Mouse (Mus musculus): ENCODE results near the gene Fam172a. TPM values are rescaled to one million over a fixed set of nuclear protein-coding genes. Genes with fewer than 3 reads are reported as not detected.

Gene Fam172a
- total and polyA plus RNA-seq, 3 experiments = 3.0 to 9.4 (median 8.5) TPM

- H3K27me3 ChIP-seq (ENCODE audit: control insufficient read depth, insufficient read depth, low read length) = no peaks in the 10 kb centered on the region
- TF ChIP-seq CTCF (IDR thresholded peaks at IDR 0.05) (no peak), EP300 (IDR thresholded peaks at IDR 0.05; ENCODE audit: insufficient read depth, low read depth, low read length) (no peak), POLR2A (IDR thresholded peaks at IDR 0.05; ENCODE audit: insufficient read depth, low read depth, low read length) (no peak)
These were observed 463.1 kb downstream of the Fam172a start for GRCm38 (mm10) chr13:78164941-78165340.

GRCm38 (mm10) chr13:78168166-78168565, 466.3 kb downstream of the Fam172a start:
- Histone ChIP-seq H3K79me2 (replicated peaks; ENCODE audit: control insufficient read depth, insufficient read depth, low read length) (no peaks in the 10 kb centered on the region), H3K27ac (no peak overlapping the region), H3K36me3 (ENCODE audit: control insufficient read depth, insufficient read depth, low read length) (no peaks in the 10 kb centered on the region), H3K4me3 (no peak overlapping the region), H3K4me1 (ENCODE audit: control insufficient read depth, insufficient read depth, low read length) (no peaks in the 10 kb centered on the region), H3K27me3 (ENCODE audit: control insufficient read depth, insufficient read depth, low read length) (peaks cover 4% of the 10 kb centered on the region), H3K9ac (ENCODE audit: low read depth, low read length) (no peak overlapping the region)
- intact Hi-C loops (cut with DNase I) = no loop called here
- DNase-seq = no peak
- WGBS = 63% methylated on average over 4 of the region's 4 CpGs
- TF ChIP-seq POLR2A (IDR thresholded peaks at IDR 0.05; ENCODE audit: insufficient read depth, low read depth, low read length) (no peak), CTCF (IDR thresholded peaks at IDR 0.05) (no peak), EP300 (IDR thresholded peaks at IDR 0.05; ENCODE audit: insufficient read depth, low read depth, low read length) (no peak)

More at GRCm38 (mm10) chr13:78164941-78165340, 463.1 kb downstream of the Fam172a start:
- H3K27ac ChIP-seq = no peak overlapping the region
- no peaks in the 10 kb centered on the region for H3K36me3 ChIP-seq (ENCODE audit: control insufficient read depth, insufficient read depth, low read length)
- H3K79me2 ChIP-seq (replicated peaks; ENCODE audit: control insufficient read depth, insufficient read depth, low read length) = no peaks in the 10 kb centered on the region
- no peak overlapping the region for H3K9ac ChIP-seq (ENCODE audit: low read depth, low read length)
- no peaks in the 10 kb centered on the region for H3K4me1 ChIP-seq (ENCODE audit: control insufficient read depth, insufficient read depth, low read length)
- intact Hi-C loops (cut with DNase I) = loop anchor here (5.0 kb wide), 1 partner anchor 32 kb away; the partner anchor contains the start of gene Nr2f1
- H3K4me3 ChIP-seq = no peak overlapping the region
- no peak for DNase-seq

- TF ChIP-seq POLR2A (IDR thresholded peaks at IDR 0.05; ENCODE audit: insufficient read depth, low read depth, low read length) (no peak), CTCF (IDR thresholded peaks at IDR 0.05) (no peak), EP300 (IDR thresholded peaks at IDR 0.05; ENCODE audit: insufficient read depth, low read depth, low read length) (no peak)
- Histone ChIP-seq H3K9ac (ENCODE audit: low read depth, low read length) (no peak overlapping the region), H3K79me2 (replicated peaks; ENCODE audit: control insufficient read depth, insufficient read depth, low read length) (no peaks in the 10 kb centered on the region), H3K4me3 (no peak overlapping the region), H3K36me3 (ENCODE audit: control insufficient read depth, insufficient read depth, low read length) (no peaks in the 10 kb centered on the region), H3K4me1 (ENCODE audit: control insufficient read depth, insufficient read depth, low read length) (no peaks in the 10 kb centered on the region), H3K27me3 (ENCODE audit: control insufficient read depth, insufficient read depth, low read length) (peaks cover 9% of the 10 kb centered on the region), H3K27ac (no peak overlapping the region)
- WGBS = 3% methylated on average over 15 of the region's 15 CpGs
- no peak for DNase-seq
- intact Hi-C loops (cut with DNase I) = no loop called here
These were observed 469.5 kb downstream of the Fam172a start for GRCm38 (mm10) chr13:78171320-78171719.

GRCm38 (mm10) chr13:78171984-78172636, 470.3 kb downstream of the Fam172a start:
- TF ChIP-seq CTCF (IDR thresholded peaks at IDR 0.05) = no peak
- TF ChIP-seq POLR2A (IDR thresholded peaks at IDR 0.05; ENCODE audit: insufficient read depth, low read depth, low read length) = no peak
- TF ChIP-seq EP300 (IDR thresholded peaks at IDR 0.05; ENCODE audit: insufficient read depth, low read depth, low read length) = no peak
- peaks cover 9% of the 10 kb centered on the region for H3K27me3 ChIP-seq (ENCODE audit: control insufficient read depth, insufficient read depth, low read length)

GRCm38 (mm10) chr13:78172861-78173260, 471.0 kb downstream of the Fam172a start:
- no peaks in the 10 kb centered on the region for H3K4me1 ChIP-seq (ENCODE audit: control insufficient read depth, insufficient read depth, low read length)
- intact Hi-C loops (cut with DNase I) = no loop called here
- no peak overlapping the region for H3K4me3 ChIP-seq
- no peaks in the 10 kb centered on the region for H3K36me3 ChIP-seq (ENCODE audit: control insufficient read depth, insufficient read depth, low read length)
- no peaks in the 10 kb centered on the region for H3K79me2 ChIP-seq (replicated peaks; ENCODE audit: control insufficient read depth, insufficient read depth, low read length)
- WGBS = 13% methylated on average over 3 of the region's 3 CpGs
- H3K9ac ChIP-seq (ENCODE audit: low read depth, low read length) = no peak overlapping the region
- H3K27ac ChIP-seq = no peak overlapping the region
- no peak for DNase-seq
- TF ChIP-seq CTCF (IDR thresholded peaks at IDR 0.05) = no peak
- no peak for TF ChIP-seq EP300 (IDR thresholded peaks at IDR 0.05; ENCODE audit: insufficient read depth, low read depth, low read length)
- no peak for TF ChIP-seq POLR2A (IDR thresholded peaks at IDR 0.05; ENCODE audit: insufficient read depth, low read depth, low read length)
- peaks cover 9% of the 10 kb centered on the region for H3K27me3 ChIP-seq (ENCODE audit: control insufficient read depth, insufficient read depth, low read length)

More at GRCm38 (mm10) chr13:78171984-78172636, 470.3 kb downstream of the Fam172a start:
- 12% methylated on average over 17 of the region's 17 CpGs for WGBS
- no peaks in the 10 kb centered on the region for H3K36me3 ChIP-seq (ENCODE audit: control insufficient read depth, insufficient read depth, low read length)
- no peak overlapping the region for H3K27ac ChIP-seq
- no peaks in the 10 kb centered on the region for H3K79me2 ChIP-seq (replicated peaks; ENCODE audit: control insufficient read depth, insufficient read depth, low read length)
- no peak overlapping the region for H3K4me3 ChIP-seq
- H3K9ac ChIP-seq (ENCODE audit: low read depth, low read length) = no peak overlapping the region
- DNase-seq = no peak
- intact Hi-C loops (cut with DNase I) = no loop called here
- H3K4me1 ChIP-seq (ENCODE audit: control insufficient read depth, insufficient read depth, low read length) = no peaks in the 10 kb centered on the region

- H3K27me3 ChIP-seq (ENCODE audit: control insufficient read depth, insufficient read depth, low read length) = peaks cover 10% of the 10 kb centered on the region
- intact Hi-C loops (cut with DNase I) = no loop called here
- WGBS = 9% methylated on average over 3 of the region's 3 CpGs
These were observed 472.4 kb downstream of the Fam172a start for GRCm38 (mm10) chr13:78174191-78174590.

More at GRCm38 (mm10) chr13:78174191-78174590, 472.4 kb downstream of the Fam172a start:
- H3K79me2 ChIP-seq (replicated peaks; ENCODE audit: control insufficient read depth, insufficient read depth, low read length) = no peaks in the 10 kb centered on the region
- no peak overlapping the region for H3K4me3 ChIP-seq
- TF ChIP-seq EP300 (IDR thresholded peaks at IDR 0.05; ENCODE audit: insufficient read depth, low read depth, low read length) = no peak
- no peak for TF ChIP-seq CTCF (IDR thresholded peaks at IDR 0.05)
- TF ChIP-seq POLR2A (IDR thresholded peaks at IDR 0.05; ENCODE audit: insufficient read depth, low read depth, low read length) = no peak
- no peak overlapping the region for H3K27ac ChIP-seq
- H3K9ac ChIP-seq (ENCODE audit: low read depth, low read length) = no peak overlapping the region
- no peaks in the 10 kb centered on the region for H3K36me3 ChIP-seq (ENCODE audit: control insufficient read depth, insufficient read depth, low read length)
- no peaks in the 10 kb centered on the region for H3K4me1 ChIP-seq (ENCODE audit: control insufficient read depth, insufficient read depth, low read length)
- no peak for DNase-seq

Data from heart, adult 2 months (tissue).